Mouse (Mus musculus) Muller cell, postnatal 12 days (primary cell): ENCODE data around the gene Paqr5.

Source experiments
- DNase-seq: peaks from one replicate; pipeline ENCODE4 v3.0.0-alpha.2; 2015; ENCODE audit errors: inconsistent ontology term

Paqr5 gene

GRCm38 (mm10) chr9:61910526-61911256, 116.0 kb downstream of the Paqr5 start:
- no peak for DNase-seq

GRCm38 (mm10) chr9:61909633-61910032, 117.0 kb downstream of the Paqr5 start:
- DNase-seq, result no peak

- DNase-seq, result no peak
These were observed 117.7 kb downstream of the Paqr5 start for GRCm38 (mm10) chr9:61908832-61909407.

- DNase-seq, result no peak
These were observed 118.3 kb downstream of the Paqr5 start for GRCm38 (mm10) chr9:61908341-61908740.

GRCm38 (mm10) chr9:61907621-61908295, 118.9 kb downstream of the Paqr5 start:
- DNase-seq, result no peak

- DNase-seq, result no peak
These were observed 119.7 kb downstream of the Paqr5 start for GRCm38 (mm10) chr9:61906912-61907311.

- DNase-seq, result no peak
These were observed 121.1 kb downstream of the Paqr5 start for GRCm38 (mm10) chr9:61905576-61905975.

- DNase-seq, result no peak
These were observed 122.5 kb downstream of the Paqr5 start for GRCm38 (mm10) chr9:61904201-61904600.
